Mouse (Mus musculus) left cerebral cortex, postnatal 14 days (tissue): ENCODE measurements at regions not wholly inside any gene's neighbourhood (a gene's known extent, or its start where the extent isn't known, plus 50 kb on each side); places are given as distances from the start of the nearest gene placed in this dataset.

Source experiments
- DNase-seq, 2 experiments: peaks; one replicate each; pipeline ENCODE4 v3.0.0; 2021 to 2022; ENCODE audit warnings: low spot score in 2 of 2, mixed read lengths in 1 of 2
- intact Hi-C: fragments of 180-260 bp; cut with DNase I; formaldehyde crosslinking; loops from one replicate; pipeline ENCODE4 v1.15.1; 2025

- intact Hi-C loops = no loop called here
- DNase-seq = no peak
Measured at GRCm38 (mm10) chr11:113190006-113190405, 408.0 kb downstream of the Sox9 start.

GRCm38 (mm10) chr11:113190520-113190919 is 408.5 kb downstream of the Sox9 start:
- DNase-seq = no peak
- intact Hi-C loops = no loop called here

DNA sequence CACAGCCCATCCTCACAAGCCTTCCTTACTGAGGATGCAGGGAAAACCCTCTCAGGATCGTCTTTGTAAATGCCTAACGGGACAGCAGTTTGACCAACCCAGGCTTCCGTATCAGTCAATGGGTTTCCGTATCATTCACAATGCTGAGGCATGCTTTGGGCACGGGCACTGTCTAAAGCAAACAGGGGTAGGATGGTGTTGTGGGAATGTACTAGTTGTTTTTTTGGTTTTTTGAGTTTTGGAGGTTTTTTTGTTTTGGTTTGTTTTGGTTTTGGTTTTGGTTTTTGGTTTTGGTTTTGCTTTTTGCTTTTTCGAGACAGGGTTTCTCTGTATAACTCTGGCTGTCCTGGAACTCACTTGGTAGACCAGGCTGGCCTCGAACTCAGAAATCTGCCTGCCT is 409.0 kb downstream of the Sox9 start:
- no peak for DNase-seq
- intact Hi-C loops = no loop called here

DNA sequence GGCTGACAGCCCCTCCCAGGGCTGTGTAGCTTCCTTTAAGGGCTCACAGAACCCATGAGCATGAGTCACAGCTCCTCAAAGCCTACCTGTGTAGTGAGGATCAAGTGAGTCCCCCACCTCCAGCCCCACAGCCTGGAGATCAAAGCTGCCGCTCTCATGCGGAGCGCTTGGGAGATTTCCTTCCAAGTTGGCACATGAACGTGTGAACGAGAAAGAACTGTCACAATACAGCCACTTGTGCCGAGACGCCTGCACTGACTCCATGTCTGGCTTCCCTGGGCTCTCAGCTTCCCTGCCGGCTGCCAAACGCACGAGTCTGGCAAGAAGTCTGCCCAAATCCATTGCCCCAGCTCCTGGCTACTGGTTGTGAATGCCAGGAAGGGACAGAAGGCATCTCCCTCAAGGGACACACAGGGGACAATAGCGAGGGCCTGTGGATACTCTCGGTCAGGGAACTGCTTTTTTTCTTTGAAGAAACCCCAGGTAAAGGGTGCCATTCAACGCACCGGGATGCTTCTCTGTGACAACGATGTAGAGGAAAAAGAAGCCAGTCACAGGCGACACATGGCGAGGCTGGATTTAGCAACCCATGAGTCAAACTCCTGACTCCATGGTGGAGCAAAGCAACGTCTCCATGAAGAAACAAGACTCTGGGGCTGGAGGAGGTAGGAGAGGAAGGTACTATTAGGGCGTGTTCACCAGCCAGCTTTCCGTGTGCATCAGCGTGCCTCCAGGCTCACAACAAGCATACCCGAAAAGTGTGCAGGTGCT is 410.2 kb downstream of the Sox9 start:
- DNase-seq = peak; percentile 56 to 65
- intact Hi-C loops = no loop called here

GRCm38 (mm10) chr11:113194144-113194827 is 412.3 kb downstream of the Sox9 start:
- no peak for DNase-seq
- intact Hi-C loops = no loop called here
